Mouse (Mus musculus) left cerebral cortex, adult 9 months (tissue): ENCODE measurements around the gene Gna15.

Experiments used
- DNase-seq, 2 experiments: peaks; one replicate each; pipeline ENCODE4 v3.0.0; 2022; ENCODE audit warnings: low spot score in 2 of 2

The Gna15 gene

GRCm38 (mm10) chr10:81524051-81524605, at the start of gene Gna15:
Gene Gna15, minus strand, starts transcription at chr10:81524225.
- no peak for DNase-seq

- DNase-seq, result no peak
Measured at GRCm38 (mm10) chr10:81572975-81573374, 49.0 kb upstream of the Gna15 start.

- no peak for DNase-seq
Measured at GRCm38 (mm10) chr10:81572133-81572671, 48.2 kb upstream of the Gna15 start.

- DNase-seq, result peak; percentile 99 to 100
Measured at GRCm38 (mm10) chr10:81571501-81571876, 47.5 kb upstream of the Gna15 start.

GRCm38 (mm10) chr10:81570831-81571500, 46.9 kb upstream of the Gna15 start:
- DNase-seq, result peak; percentile 79 to 95

GRCm38 (mm10) chr10:81570238-81570800, 46.3 kb upstream of the Gna15 start:
- DNase-seq, result no peak

GRCm38 (mm10) chr10:81569507-81570237, 45.6 kb upstream of the Gna15 start:
- DNase-seq, result no peak

- no peak for DNase-seq
Measured at GRCm38 (mm10) chr10:81568381-81569191, 44.6 kb upstream of the Gna15 start.

- no peak for DNase-seq
Measured at GRCm38 (mm10) chr10:81565257-81566228, 41.5 kb upstream of the Gna15 start.

- peak in 1 of 2 experiments; percentile 54 for DNase-seq
Measured at GRCm38 (mm10) chr10:81564734-81565133, 40.7 kb upstream of the Gna15 start.

GRCm38 (mm10) chr10:81564216-81564615, 40.2 kb upstream of the Gna15 start:
- DNase-seq, result peak in 1 of 2 experiments; percentile 7

- peak in 1 of 2 experiments; percentile 20 for DNase-seq
Measured at GRCm38 (mm10) chr10:81563481-81563880, 39.5 kb upstream of the Gna15 start.

GRCm38 (mm10) chr10:81562411-81562810, 38.4 kb upstream of the Gna15 start:
- DNase-seq, result no peak

GRCm38 (mm10) chr10:81560719-81561459, 36.9 kb upstream of the Gna15 start:
- DNase-seq, result no peak

- peak in 1 of 2 experiments; percentile 74 for DNase-seq
Measured at GRCm38 (mm10) chr10:81559627-81560539, 35.9 kb upstream of the Gna15 start.

GRCm38 (mm10) chr10:81559163-81559626, 35.2 kb upstream of the Gna15 start, which contains the start of gene Aes:
Gene Aes, plus strand, starts transcription at chr10:81559488.
- DNase-seq, result peak in 1 of 2 experiments; percentile 63

GRCm38 (mm10) chr10:81557491-81557890, 33.5 kb upstream of the Gna15 start:
- no peak for DNase-seq

- DNase-seq, result no peak
Measured at GRCm38 (mm10) chr10:81556282-81556681, 32.3 kb upstream of the Gna15 start.
